Mouse (Mus musculus): ENCODE data around the gene Brms1. TPM values are rescaled to one million over a fixed set of nuclear protein-coding genes. Genes with fewer than 3 reads are reported as not detected.
A peak's percentile ranks its signal among the peaks of the same experiment; 100 is the strongest.

Brms1 gene
- total and polyA plus RNA-seq, 3 experiments, result 22.8 to 50.9 (median 36.3) TPM

GRCm38 (mm10) chr19:5094746-5095417 lies 53.7 kb downstream of the Brms1 start:
- in situ Hi-C loops (cut with MboI; ENCODE audit: low pct_ligation_motif_present, low pct_unique_long_range_greater_than_20kb, low sequenced_read_pairs), result loop anchor here (5.0 kb wide), 1 partner anchor 47 kb away; no protein-coding TSS in a partner anchor
- dilution Hi-C loops (cut with MboI; ENCODE audit: extremely low pct_ligation_motif_present, extremely low pct_unique_long_range_greater_than_20kb, low sequenced_read_pairs), result no loop called here
- Histone ChIP-seq H3K27ac (ENCODE audit: insufficient read depth, low read depth) (no peak overlapping the region), H3K27me3 (replicated peaks) (no peaks in the 10 kb centered on the region), H3K79me2 (replicated peaks; ENCODE audit: control insufficient read depth, extremely low read depth, insufficient read depth, poor library complexity, severe bottlenecking) (no peaks in the 10 kb centered on the region), H3K9me3 (replicated peaks; ENCODE audit: low read length) (no peaks in the 10 kb centered on the region), H3K9ac (ENCODE audit: insufficient read depth, low read depth) (no peak overlapping the region), H3K36me3 (replicated peaks in 1 of 2; ENCODE audit: control insufficient read depth in 1 of 2, insufficient read depth in 1 of 2, low read length in 1 of 2) (peaks cover 36 to 54% of the 10 kb centered on the region in 2 experiments), H3K4me3 (replicated peaks in 1 of 3; ENCODE audit: low read depth in 2 of 3, low read length in 2 of 3, poor library complexity in 1 of 3) (no peak overlapping the region), H3K4me1 (ENCODE audit: control insufficient read depth in 1 of 2, insufficient read depth in 2 of 2) (peaks cover 10% of the 10 kb centered on the region in 2 experiments; a peak in 3 of 4 replicates), H3K4me2 (ENCODE audit: insufficient read depth, low read depth, poor library complexity, severe bottlenecking) (no peak overlapping the region)
- DNase-seq (ENCODE audit: extremely low read depth), result no peak
- TF ChIP-seq CHD1 (IDR thresholded peaks at IDR 0.05; ENCODE audit: low read depth, low read length) (no peak), ZMIZ1 (IDR thresholded peaks at IDR 0.05; ENCODE audit: low read depth, low read length) (0 out of 2 replicates have a peak, but pooled peaks have one; percentile 38), ZKSCAN1 (IDR thresholded peaks at IDR 0.05; ENCODE audit: borderline replicate concordance, low read depth, low read length) (no peak), IRF4 (IDR thresholded peaks at IDR 0.05; ENCODE audit: low read depth, low read length) (no peak), NRF1 (IDR thresholded peaks at IDR 0.05; ENCODE audit: low read depth, low read length) (no peak), CTCF (conservative IDR thresholded peaks at IDR 0.05 in 1 of 2, IDR thresholded peaks at IDR 0.05 in 1 of 2; ENCODE audit: low read depth in 2 of 2, low read length in 2 of 2) (no peak), MAFK (IDR thresholded peaks at IDR 0.05; ENCODE audit: insufficient replicate concordance, low read length) (0 out of 2 replicates have a peak, but pooled peaks have one; percentile 22), POLR2AphosphoS2 (IDR thresholded peaks at IDR 0.05; ENCODE audit: low read depth, low read length) (peak; percentile 73; the same call in 1 of the 2 replicates)

GRCm38 (mm10) chr19:5095887-5096474 lies 54.8 kb downstream of the Brms1 start:
- no peaks in the 10 kb centered on the region for H3K79me2 ChIP-seq (replicated peaks; ENCODE audit: control insufficient read depth, extremely low read depth, insufficient read depth, poor library complexity, severe bottlenecking)
- H3K27me3 ChIP-seq (replicated peaks), result no peaks in the 10 kb centered on the region
- H3K36me3 ChIP-seq (replicated peaks in 1 of 2; ENCODE audit: control insufficient read depth in 1 of 2, insufficient read depth in 1 of 2, low read length in 1 of 2), result peaks cover 40 to 55% of the 10 kb centered on the region in 2 experiments
- dilution Hi-C loops (cut with MboI; ENCODE audit: extremely low pct_ligation_motif_present, extremely low pct_unique_long_range_greater_than_20kb, low sequenced_read_pairs) (no loop called here), in situ Hi-C loops (cut with MboI; ENCODE audit: low pct_ligation_motif_present, low pct_unique_long_range_greater_than_20kb, low sequenced_read_pairs) (no loop called here)
- no peak overlapping the region for H3K27ac ChIP-seq (ENCODE audit: insufficient read depth, low read depth)
- H3K9ac ChIP-seq (ENCODE audit: insufficient read depth, low read depth), result no peak overlapping the region
- no peak for DNase-seq (ENCODE audit: extremely low read depth)
- no peaks in the 10 kb centered on the region for H3K9me3 ChIP-seq (replicated peaks; ENCODE audit: low read length)
- no peak overlapping the region for H3K4me2 ChIP-seq (ENCODE audit: insufficient read depth, low read depth, poor library complexity, severe bottlenecking)
- peaks cover 10% of the 10 kb centered on the region in 2 experiments; a peak in 3 of 4 replicates for H3K4me1 ChIP-seq (ENCODE audit: control insufficient read depth in 1 of 2, insufficient read depth in 2 of 2)
- no peak overlapping the region for H3K4me3 ChIP-seq (replicated peaks in 1 of 3; ENCODE audit: low read depth in 2 of 3, low read length in 2 of 3, poor library complexity in 1 of 3)
- TF ChIP-seq IRF4 (IDR thresholded peaks at IDR 0.05; ENCODE audit: low read depth, low read length) (no peak), GABPA (IDR thresholded peaks at IDR 0.05; ENCODE audit: insufficient replicate concordance, low read depth, low read length) (no peak), MAZ (IDR thresholded peaks at IDR 0.05; ENCODE audit: low read depth, low read length) (no peak), JUN (IDR thresholded peaks at IDR 0.05; ENCODE audit: insufficient read depth, low read depth, low read length) (no peak), ELF1 (IDR thresholded peaks at IDR 0.05; ENCODE audit: low read depth, low read length) (no peak), MAX (IDR thresholded peaks at IDR 0.05; ENCODE audit: low read length) (no peak), BHLHE40 (IDR thresholded peaks at IDR 0.05; ENCODE audit: low read depth, low read length) (no peak), CHD2 (IDR thresholded peaks at IDR 0.05; ENCODE audit: low read length) (no peak), NELFE (IDR thresholded peaks at IDR 0.05; ENCODE audit: low read depth, low read length) (no peak), PAX5 (IDR thresholded peaks at IDR 0.05; ENCODE audit: low read length) (no peak), USF1 (IDR thresholded peaks at IDR 0.05; ENCODE audit: low read depth, low read length) (no peak), ZC3H11A (IDR thresholded peaks at IDR 0.05; ENCODE audit: low read depth, low read length) (no peak), RCOR1 (conservative IDR thresholded peaks at IDR 0.05; ENCODE audit: low read depth, low read length) (no peak), USF2 (conservative IDR thresholded peaks at IDR 0.05; ENCODE audit: low read depth, low read length) (no peak)

Measured in CH12.LX (cell line).